ENCODE assay signal across 21 mouse cellular contexts in genomic region chr3:98510414-98510813, GRCm38 (mm10). TPM values are rescaled to one million over a fixed set of nuclear protein-coding genes. Genes with fewer than 3 reads are reported as not detected.
"Had no signal": no experiment of that assay in that cellular context is flagged by ENCODE, and none has a peak within 500 bp of the region (broad histone marks: within the 10 kb centered on the region; RNA-seq: fewer than 3 reads in every experiment).

Gene Hsd3b4 (minus strand): TSS chr3:98510514.

RNA-seq across cellular contexts. Expression of gene Hsd3b4, which starts in this region (rescaled TPM):
- polyA plus RNA-seq: heart, embryonic 11.5 days; heart, embryonic 12.5 days; heart, embryonic 13.5 days; heart, embryonic 14.5 days; heart, embryonic 15.5 days; heart, embryonic 16.5 days; heart, postnatal 0 days; hindbrain, embryonic 10.5 days; hindbrain, embryonic 11.5 days; hindbrain, embryonic 12.5 days; hindbrain, embryonic 13.5 days; hindbrain, embryonic 14.5 days; hindbrain, embryonic 15.5 days; hindbrain, embryonic 16.5 days; hindbrain, postnatal 0 days; inflammation-experienced regulatory T-cells, adult 6 months; intestine, embryonic 14.5 days; intestine, embryonic 15.5 days; intestine, embryonic 16.5 days; intestine, postnatal 0 days; large intestine, adult 2 months had no signal
